Mouse (Mus musculus): ENCODE results near the gene Tmem160. TPM values are rescaled to one million over a fixed set of nuclear protein-coding genes. Genes with fewer than 3 reads are reported as not detected.

Tmem160 gene
- total RNA-seq (2023), result 10 to 100 TPM; 36.2 to 52.9 TPM

DNA sequence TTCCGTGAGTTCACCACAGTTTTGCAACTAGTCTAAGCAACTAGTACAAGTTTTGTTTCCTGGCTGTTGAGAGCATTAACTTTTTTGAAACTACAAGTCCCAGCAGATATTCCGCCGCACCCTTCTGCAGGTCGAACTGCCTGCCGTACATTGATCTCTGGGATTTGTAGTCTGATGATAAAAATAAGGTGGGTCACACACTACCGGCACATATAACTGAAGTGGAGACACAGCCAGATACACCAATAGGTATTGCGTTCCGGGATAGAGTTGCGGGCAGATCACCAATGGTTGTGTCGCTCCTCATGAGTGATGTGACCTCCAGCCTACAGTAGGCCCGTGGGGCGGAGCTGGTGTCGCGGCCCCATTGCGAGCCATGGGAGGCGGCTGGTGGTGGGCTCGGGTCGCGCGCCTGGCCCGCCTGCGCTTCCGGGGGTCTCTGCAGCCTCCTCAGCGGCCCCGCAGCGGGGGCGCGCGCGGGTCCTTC lies at the start of gene Tmem160:
Tmem160 (plus strand) TSS at position 193 of the 487 bp plus-strand sequence.

GRCm38 (mm10) chr7:16477628-16478027 lies 25.0 kb downstream of the Tmem160 start, which contains the start of gene Npas1:
Gene Npas1, minus strand, starts transcription at chr7:16477728.

Other genes with a start within 250 kb of the Tmem160 start
- gene Dhx34, start 230.7 kb upstream of the Tmem160 start, total RNA-seq (2023), result 10 to 100 TPM; 31.1 to 32.0 TPM
- gene C5ar2, start 208.6 kb upstream of the Tmem160 start, total RNA-seq (2023), result 1 to 10 TPM; 5.2 to 6.0 TPM
- gene C5ar1, start 193.2 kb upstream of the Tmem160 start, total RNA-seq (2023), result 10 to 100 TPM; 80.1 to 84.6 TPM
- gene Inafm1, start 179.2 kb upstream of the Tmem160 start, total RNA-seq (2023), result 10 to 100 TPM; 22.5 to 23.4 TPM
- gene Ccdc9, start 166.0 kb upstream of the Tmem160 start, total RNA-seq (2023), result 100 to 1,000 TPM; 303 to 392 TPM
- gene Bbc3, start 144.4 kb upstream of the Tmem160 start, total RNA-seq (2023), result 100 to 1,000 TPM; 117 to 125 TPM
- 10 to 100 TPM; 24.3 to 30.5 TPM for gene Sae1, start 65.0 kb upstream of the Tmem160 start, total RNA-seq (2023)
- gene Zc3h4, start 51.9 kb upstream of the Tmem160 start, total RNA-seq (2023), result 10 to 100 TPM; 67.3 to 74.4 TPM
- not detected for gene Npas1, start 24.9 kb downstream of the Tmem160 start, total RNA-seq (2023)
- gene Arhgap35, start 162.2 kb downstream of the Tmem160 start, total RNA-seq (2023), result 1 to 10 TPM; 6.6 to 8.1 TPM
- not detected for gene Ceacam15, start 222.9 kb downstream of the Tmem160 start, total RNA-seq (2023)

All from monocyte, adult 59 days (primary cell).